Mouse (Mus musculus): ENCODE results near the gene Tnpo3. TPM values are rescaled to one million over a fixed set of nuclear protein-coding genes. Genes with fewer than 3 reads are reported as not detected.

Gene Tnpo3
- 91.3 and 92.2 TPM in 2 replicates for polyA plus RNA-seq (2014; fragmentation: Nextera tagmentation; extraction: Ambion mirVana)

GRCm38 (mm10) chr6:29609111-29610019, at the start of gene Tnpo3:
Gene Tnpo3, minus strand, starts transcription at chr6:29609887.
- H3K27ac ChIP-seq (ENCODE audit: low read length) = peak within 1 kb of the TSS; percentile 83
- ATAC-seq (ENCODE audit: insufficient number of reproducible peaks, insufficient read depth, low FRiP score, low read depth) = peak; percentile 95
- H3K4me1 ChIP-seq (ENCODE audit: control insufficient read depth, insufficient read depth, low read length) = peaks cover 6% of the 10 kb centered on the region; the same call in 1 of the 2 replicates
- under 1% methylated on average over 67 of the region's 67 CpGs for WGBS
- no peaks in the 10 kb centered on the region for H3K27me3 ChIP-seq (ENCODE audit: control insufficient read depth, insufficient read depth, low read length)
- H3K36me3 ChIP-seq (ENCODE audit: control insufficient read depth, insufficient read depth, low read length) = no peaks in the 10 kb centered on the region
- H3K9ac ChIP-seq (replicated peaks; ENCODE audit: low read depth, low read length) = peak within 1 kb of the TSS; percentile 89
- H3K4me2 ChIP-seq (replicated peaks; ENCODE audit: low read depth, low read length) = peak within 1 kb of the TSS; percentile 71
- peak within 1 kb of the TSS; percentile 99 for H3K4me3 ChIP-seq (ENCODE audit: low read depth, low read length)
- H3K9me3 ChIP-seq (ENCODE audit: control insufficient read depth, low read depth, low read length) = no peaks in the 10 kb centered on the region

- Histone ChIP-seq H3K4me2 (replicated peaks; ENCODE audit: low read depth, low read length) (no peak overlapping the region), H3K4me3 (ENCODE audit: low read depth, low read length) (no peak overlapping the region), H3K4me1 (ENCODE audit: control insufficient read depth, insufficient read depth, low read length) (no peaks in the 10 kb centered on the region), H3K27me3 (ENCODE audit: control insufficient read depth, insufficient read depth, low read length) (no peaks in the 10 kb centered on the region), H3K9me3 (ENCODE audit: control insufficient read depth, low read depth, low read length) (no peaks in the 10 kb centered on the region), H3K9ac (replicated peaks; ENCODE audit: low read depth, low read length) (no peak overlapping the region), H3K27ac (ENCODE audit: low read length) (no peak overlapping the region), H3K36me3 (ENCODE audit: control insufficient read depth, insufficient read depth, low read length) (no peaks in the 10 kb centered on the region)
- ATAC-seq (ENCODE audit: insufficient number of reproducible peaks, insufficient read depth, low FRiP score, low read depth) = no peak
- 77% methylated on average over 3 of the region's 3 CpGs for WGBS
Observed at GRCm38 (mm10) chr6:29658626-29659475, 49.2 kb upstream of the Tnpo3 start.

- H3K4me3 ChIP-seq (ENCODE audit: low read depth, low read length) = no peak overlapping the region
- no peaks in the 10 kb centered on the region for H3K9me3 ChIP-seq (ENCODE audit: control insufficient read depth, low read depth, low read length)
- H3K27ac ChIP-seq (ENCODE audit: low read length) = no peak overlapping the region
- ATAC-seq (ENCODE audit: insufficient number of reproducible peaks, insufficient read depth, low FRiP score, low read depth) = no peak
- H3K27me3 ChIP-seq (ENCODE audit: control insufficient read depth, insufficient read depth, low read length) = no peaks in the 10 kb centered on the region
- H3K9ac ChIP-seq (replicated peaks; ENCODE audit: low read depth, low read length) = no peak overlapping the region
- no peak overlapping the region for H3K4me2 ChIP-seq (replicated peaks; ENCODE audit: low read depth, low read length)
- H3K4me1 ChIP-seq (ENCODE audit: control insufficient read depth, insufficient read depth, low read length) = no peaks in the 10 kb centered on the region
- H3K36me3 ChIP-seq (ENCODE audit: control insufficient read depth, insufficient read depth, low read length) = no peaks in the 10 kb centered on the region
Observed at GRCm38 (mm10) chr6:29653271-29653670, 43.6 kb upstream of the Tnpo3 start.

- WGBS = 66% methylated on average over 10 of the region's 10 CpGs
- ATAC-seq (ENCODE audit: insufficient number of reproducible peaks, insufficient read depth, low FRiP score, low read depth) = no peak
Observed at GRCm38 (mm10) chr6:29650170-29650549, 40.5 kb upstream of the Tnpo3 start.

GRCm38 (mm10) chr6:29649494-29650169, 39.9 kb upstream of the Tnpo3 start:
- Histone ChIP-seq H3K4me1 (ENCODE audit: control insufficient read depth, insufficient read depth, low read length) (no peaks in the 10 kb centered on the region), H3K27ac (ENCODE audit: low read length) (no peak overlapping the region), H3K27me3 (ENCODE audit: control insufficient read depth, insufficient read depth, low read length) (no peaks in the 10 kb centered on the region), H3K4me2 (replicated peaks; ENCODE audit: low read depth, low read length) (no peak overlapping the region), H3K4me3 (ENCODE audit: low read depth, low read length) (no peak overlapping the region), H3K9me3 (ENCODE audit: control insufficient read depth, low read depth, low read length) (no peaks in the 10 kb centered on the region), H3K9ac (replicated peaks; ENCODE audit: low read depth, low read length) (no peak overlapping the region), H3K36me3 (ENCODE audit: control insufficient read depth, insufficient read depth, low read length) (no peaks in the 10 kb centered on the region)
- no peak; the same call in 1 of the 2 replicates for ATAC-seq (ENCODE audit: insufficient number of reproducible peaks, insufficient read depth, low FRiP score, low read depth)
- 28% methylated on average over 14 of the region's 14 CpGs for WGBS

More at GRCm38 (mm10) chr6:29650170-29650549, 40.5 kb upstream of the Tnpo3 start:
- H3K4me2 ChIP-seq (replicated peaks; ENCODE audit: low read depth, low read length) = no peak overlapping the region
- H3K36me3 ChIP-seq (ENCODE audit: control insufficient read depth, insufficient read depth, low read length) = no peaks in the 10 kb centered on the region
- H3K9me3 ChIP-seq (ENCODE audit: control insufficient read depth, low read depth, low read length) = no peaks in the 10 kb centered on the region
- H3K27ac ChIP-seq (ENCODE audit: low read length) = no peak overlapping the region
- no peaks in the 10 kb centered on the region for H3K4me1 ChIP-seq (ENCODE audit: control insufficient read depth, insufficient read depth, low read length)
- H3K9ac ChIP-seq (replicated peaks; ENCODE audit: low read depth, low read length) = no peak overlapping the region
- no peak overlapping the region for H3K4me3 ChIP-seq (ENCODE audit: low read depth, low read length)
- no peaks in the 10 kb centered on the region for H3K27me3 ChIP-seq (ENCODE audit: control insufficient read depth, insufficient read depth, low read length)

- Histone ChIP-seq H3K9me3 (ENCODE audit: control insufficient read depth, low read depth, low read length) (no peaks in the 10 kb centered on the region), H3K4me3 (ENCODE audit: low read depth, low read length) (no peak overlapping the region), H3K4me1 (ENCODE audit: control insufficient read depth, insufficient read depth, low read length) (no peaks in the 10 kb centered on the region), H3K36me3 (ENCODE audit: control insufficient read depth, insufficient read depth, low read length) (no peaks in the 10 kb centered on the region), H3K27ac (ENCODE audit: low read length) (no peak overlapping the region), H3K9ac (replicated peaks; ENCODE audit: low read depth, low read length) (no peak overlapping the region), H3K27me3 (ENCODE audit: control insufficient read depth, insufficient read depth, low read length) (no peaks in the 10 kb centered on the region), H3K4me2 (replicated peaks; ENCODE audit: low read depth, low read length) (no peak overlapping the region)
- no peak for ATAC-seq (ENCODE audit: insufficient number of reproducible peaks, insufficient read depth, low FRiP score, low read depth)
- 83% methylated on average over 4 of the region's 4 CpGs for WGBS
Observed at GRCm38 (mm10) chr6:29641816-29642215, 32.1 kb upstream of the Tnpo3 start.

GRCm38 (mm10) chr6:29639580-29640419, 30.1 kb upstream of the Tnpo3 start:
- Histone ChIP-seq H3K9ac (replicated peaks; ENCODE audit: low read depth, low read length) (no peak overlapping the region), H3K4me1 (ENCODE audit: control insufficient read depth, insufficient read depth, low read length) (no peaks in the 10 kb centered on the region), H3K9me3 (ENCODE audit: control insufficient read depth, low read depth, low read length) (no peaks in the 10 kb centered on the region), H3K4me3 (ENCODE audit: low read depth, low read length) (no peak overlapping the region), H3K36me3 (ENCODE audit: control insufficient read depth, insufficient read depth, low read length) (no peaks in the 10 kb centered on the region), H3K27ac (ENCODE audit: low read length) (no peak overlapping the region), H3K27me3 (ENCODE audit: control insufficient read depth, insufficient read depth, low read length) (no peaks in the 10 kb centered on the region), H3K4me2 (replicated peaks; ENCODE audit: low read depth, low read length) (0 out of 2 replicates have a peak overlapping the region, but pooled peaks have one; percentile 11)
- ATAC-seq (ENCODE audit: insufficient number of reproducible peaks, insufficient read depth, low FRiP score, low read depth) = no peak
- 30% methylated on average over 7 of the region's 7 CpGs for WGBS

Measured in stomach, embryonic 14.5 days (tissue).